Mouse (Mus musculus) yolk sac, embryonic 10.5 days (tissue): ENCODE results near the gene Prtg.

ENCODE experiments used
- DNase-seq: peaks from one replicate; pipeline ENCODE4 v3.0.0-alpha.2; 2017; ENCODE audit warnings: low spot score

The Prtg gene

DNA sequence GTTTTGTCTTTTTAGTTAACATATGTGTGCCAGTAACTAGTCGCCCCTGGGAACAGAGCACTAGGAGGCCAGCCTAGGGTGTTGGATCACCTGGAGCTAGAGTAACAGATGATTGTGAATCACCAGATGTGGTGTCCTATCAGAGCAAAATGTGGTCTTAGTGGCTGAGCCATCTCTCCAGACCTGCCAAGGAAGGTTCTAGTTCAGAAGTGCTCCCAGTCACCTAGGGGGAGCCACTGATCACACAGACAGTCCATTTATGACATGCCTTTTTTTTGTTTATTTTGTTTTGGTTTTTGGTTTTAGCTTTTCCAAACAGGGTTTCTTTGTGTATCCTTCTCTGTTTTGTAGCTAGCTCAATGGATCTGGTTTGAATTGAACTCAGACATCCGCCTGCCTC is 104.7 kb downstream of the Prtg start:
- DNase-seq = no peak

DNA sequence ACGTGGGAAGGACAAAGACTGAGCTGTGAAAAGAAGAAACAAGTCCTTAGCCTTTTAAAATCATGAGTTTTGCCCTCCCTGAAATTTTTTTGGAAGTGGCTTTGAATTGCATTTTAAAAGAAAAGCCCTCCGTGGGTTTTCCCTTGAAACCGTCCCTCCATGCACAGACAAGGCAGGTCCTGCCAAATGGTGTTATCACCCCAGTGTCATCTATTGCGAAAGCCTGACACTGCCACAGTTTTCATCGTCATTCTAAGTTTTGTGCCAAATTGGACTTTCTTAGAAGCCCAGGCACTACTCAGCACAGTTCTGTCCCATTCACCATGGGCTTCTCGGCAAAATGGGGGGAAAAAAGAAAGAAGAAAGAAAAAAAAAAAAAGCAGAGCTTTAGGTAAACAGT is 106.9 kb downstream of the Prtg start:
- DNase-seq = no peak

DNA sequence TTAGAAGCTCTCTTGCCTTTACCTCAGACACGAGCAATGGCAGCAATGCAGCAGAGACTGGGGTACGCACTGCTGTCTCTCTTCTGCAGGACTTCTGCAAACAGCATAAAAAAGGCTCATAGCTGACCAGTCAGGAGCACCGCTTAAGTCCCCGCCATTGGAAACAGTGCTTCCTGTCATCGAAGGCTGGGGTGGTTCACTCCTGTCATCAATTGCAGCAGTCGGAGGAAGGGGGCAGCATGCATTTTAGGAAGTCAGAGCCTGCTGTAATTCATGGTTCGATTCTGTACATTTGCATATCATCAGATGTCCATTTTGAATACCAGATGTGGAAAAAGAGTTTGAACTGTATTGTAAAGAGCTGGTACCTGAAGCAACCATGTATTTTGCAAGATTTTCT is 109.1 kb downstream of the Prtg start:
- no peak for DNase-seq

DNA sequence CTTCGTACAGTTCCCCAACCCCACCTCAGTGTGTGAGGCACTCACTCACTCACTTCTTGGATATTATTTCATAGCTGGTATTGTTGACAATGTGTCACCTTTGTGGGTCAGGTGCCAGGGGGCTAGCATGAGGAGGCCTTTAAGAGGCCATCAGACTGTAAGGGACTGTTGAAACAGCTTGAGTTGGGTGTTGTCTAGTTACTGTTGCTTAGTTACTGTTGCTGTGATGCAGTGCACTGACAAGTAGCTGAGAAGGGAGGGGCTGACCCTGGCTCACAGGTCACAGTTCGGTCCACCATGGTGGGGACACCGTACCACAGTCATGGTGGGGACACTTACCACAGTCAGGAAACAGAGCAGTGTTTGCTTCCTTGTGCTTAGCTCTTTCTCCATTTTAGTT is 116.4 kb downstream of the Prtg start:
- no peak for DNase-seq

DNA sequence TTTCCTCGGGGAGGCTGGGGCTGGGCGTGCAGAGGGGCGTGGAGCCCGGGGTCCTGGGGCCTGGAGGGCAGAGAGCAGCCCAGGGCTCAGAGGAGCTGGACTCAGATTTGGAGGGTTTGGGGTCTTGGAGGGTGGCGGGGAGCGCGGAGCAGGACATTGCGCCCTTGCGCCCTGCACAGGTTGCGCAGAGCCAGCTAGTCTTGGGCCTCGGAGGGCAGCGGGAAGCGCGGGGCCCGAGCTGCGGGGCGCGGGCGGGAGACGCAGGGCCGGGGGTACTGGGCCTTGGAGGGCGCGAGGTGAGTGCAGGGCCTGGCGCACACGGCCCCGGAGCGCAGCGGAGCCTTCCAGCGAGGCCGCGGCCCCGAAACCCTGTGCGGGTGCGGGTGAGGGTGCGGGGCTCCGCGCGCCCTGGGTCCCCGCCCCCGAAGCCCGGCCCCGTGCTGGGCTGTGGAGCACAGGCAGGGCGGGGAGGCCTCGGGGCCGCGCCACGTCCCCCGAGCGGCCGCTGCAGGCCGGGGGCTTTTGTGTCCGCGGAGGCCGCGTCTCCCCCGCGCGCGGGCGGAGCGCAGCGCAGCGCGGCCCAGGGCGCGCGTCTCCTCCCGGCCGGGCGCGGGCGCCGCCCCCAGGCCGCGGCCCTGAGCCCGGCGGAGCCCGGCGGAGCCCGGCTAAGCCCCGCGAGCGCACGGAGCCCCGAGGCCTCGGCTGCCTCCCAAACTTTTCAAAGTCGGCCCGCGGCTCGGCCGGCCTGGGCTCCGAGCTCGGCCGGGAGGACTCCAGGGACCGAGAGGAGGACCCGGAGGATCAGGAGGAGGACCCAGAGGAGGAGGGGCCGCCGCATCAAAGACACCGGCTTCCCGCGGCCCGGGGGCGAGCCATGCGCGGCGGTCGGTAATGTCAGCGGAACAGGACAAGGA is 118.6 kb downstream of the Prtg start, which contains the start of gene Pygo1:
TSS of gene Pygo1 (plus strand) at position 625 of the 914 bp plus-strand sequence.
- DNase-seq = peak; percentile 63

DNA sequence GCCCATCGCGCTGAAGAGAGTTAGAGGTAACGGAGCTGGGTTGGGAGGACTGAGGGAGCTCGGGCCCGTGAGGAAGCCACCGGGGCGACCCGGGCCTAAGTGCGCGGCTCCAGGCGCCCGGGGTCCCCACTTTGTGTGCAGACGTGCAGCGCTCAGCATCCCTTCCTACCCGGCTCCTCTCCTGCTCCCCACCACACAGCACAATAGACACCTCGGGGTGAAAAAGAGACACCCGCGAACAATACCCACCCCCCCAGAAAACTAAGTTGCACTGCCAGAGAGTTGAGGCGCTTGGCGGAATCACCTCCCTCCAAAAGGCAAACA is 119.2 kb downstream of the Prtg start:
- no peak for DNase-seq

DNA sequence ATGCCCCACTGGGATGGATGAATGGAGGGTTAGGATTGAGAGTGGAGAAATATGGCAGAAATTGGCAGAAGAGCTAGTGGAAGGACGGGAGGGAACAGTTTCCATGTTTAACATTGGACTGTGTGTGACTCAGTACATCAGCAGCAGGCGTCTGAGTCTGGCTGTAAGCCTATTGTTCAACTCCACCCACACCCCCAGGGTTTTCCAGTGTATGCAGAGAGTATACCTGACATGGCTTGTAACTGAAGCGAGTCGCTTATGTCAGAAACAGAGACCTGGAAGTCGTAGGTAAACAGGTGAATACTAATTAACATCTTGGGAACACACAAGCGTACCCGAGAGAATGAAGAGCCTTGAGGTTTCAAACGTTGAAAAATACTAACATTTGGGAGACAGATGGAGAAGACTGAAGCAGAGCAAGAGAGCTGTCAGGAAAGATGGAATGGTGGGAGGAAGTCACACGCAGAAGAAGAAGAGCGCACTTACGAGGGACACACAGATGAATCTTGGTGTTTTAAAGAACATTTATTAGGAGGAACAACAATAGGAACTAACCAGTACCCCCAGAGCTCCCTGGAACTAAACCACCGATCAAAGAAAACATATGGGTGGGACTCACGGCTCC is 124.6 kb downstream of the Prtg start:
- no peak for DNase-seq

DNA sequence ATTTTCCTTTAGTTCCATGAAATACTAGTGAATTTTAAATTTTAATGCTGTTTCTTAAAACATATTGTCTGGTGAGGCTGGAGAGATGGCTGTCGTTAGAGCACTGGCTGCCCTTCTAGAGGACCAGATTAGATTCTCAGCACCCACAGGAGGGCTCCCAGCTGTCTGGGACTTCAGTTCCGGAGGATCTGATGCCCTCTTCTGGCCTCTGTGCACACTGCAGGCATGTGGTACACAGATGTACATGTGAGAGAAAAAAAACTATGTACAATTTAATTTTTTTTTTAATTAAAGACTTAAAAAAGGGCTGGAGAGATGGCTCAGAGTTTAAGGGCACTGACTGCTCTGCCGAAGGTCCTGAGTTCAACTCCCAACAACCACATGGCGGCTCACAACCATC is 128.6 kb downstream of the Prtg start:
- DNase-seq = no peak

DNA sequence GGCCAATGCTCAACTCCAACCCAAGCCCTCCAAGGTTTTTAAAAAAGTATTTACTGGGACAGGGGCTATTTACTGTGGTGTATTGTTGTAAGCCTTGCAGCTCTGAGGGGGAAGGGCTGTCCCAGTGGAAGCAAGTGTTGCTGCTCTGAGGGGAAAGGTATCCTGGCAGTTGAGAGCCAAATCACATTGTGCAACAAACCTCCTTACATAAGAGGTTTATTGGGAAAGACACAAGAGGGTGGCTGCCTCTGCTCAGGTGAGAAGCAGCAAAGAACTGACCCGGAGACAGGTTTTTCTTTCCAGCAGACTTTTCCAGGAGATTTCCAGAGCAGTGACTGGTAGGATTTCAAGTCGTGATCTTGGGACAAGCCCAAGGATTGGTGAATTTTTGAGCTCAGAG is 129.6 kb downstream of the Prtg start:
- no peak for DNase-seq

DNA sequence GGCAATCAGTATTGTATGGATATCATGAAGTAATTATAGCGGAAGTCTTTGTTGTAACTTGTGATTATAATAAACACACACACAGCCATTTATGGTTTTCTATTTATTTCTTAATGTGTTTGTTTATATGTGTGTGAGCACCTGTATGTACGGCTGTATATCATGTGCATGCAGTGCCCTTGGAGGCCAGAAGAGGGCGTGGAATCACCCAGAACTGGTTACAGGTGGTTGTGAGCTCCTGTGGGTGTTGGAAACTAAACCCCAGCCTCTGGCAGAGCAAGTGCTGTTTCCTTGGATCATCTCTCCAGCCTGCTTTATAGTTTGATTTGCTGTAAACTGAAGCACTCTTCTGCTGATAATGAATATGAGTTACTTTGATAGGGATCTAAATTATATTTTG is 136.8 kb downstream of the Prtg start:
- DNase-seq = no peak

DNA sequence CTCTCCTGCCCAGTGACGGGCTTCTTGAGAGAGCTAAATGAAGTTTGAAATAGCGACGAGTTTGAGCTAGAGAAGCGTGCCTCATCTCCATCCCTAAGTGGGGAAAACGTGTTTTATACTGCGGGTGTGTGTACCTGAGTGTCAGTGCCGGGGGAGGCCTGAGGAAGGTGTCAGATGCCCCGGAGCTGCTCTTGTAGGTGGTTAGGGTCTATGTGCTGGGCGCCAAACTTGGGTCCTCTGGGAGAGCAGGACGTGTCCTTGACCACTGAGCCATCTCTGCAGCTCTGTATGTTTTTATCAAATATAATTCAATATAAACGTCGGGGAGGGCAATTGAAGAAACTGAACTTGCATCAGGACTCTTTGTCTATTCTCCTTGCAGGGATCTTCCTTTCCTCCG is 137.6 kb downstream of the Prtg start:
- DNase-seq = no peak

DNA sequence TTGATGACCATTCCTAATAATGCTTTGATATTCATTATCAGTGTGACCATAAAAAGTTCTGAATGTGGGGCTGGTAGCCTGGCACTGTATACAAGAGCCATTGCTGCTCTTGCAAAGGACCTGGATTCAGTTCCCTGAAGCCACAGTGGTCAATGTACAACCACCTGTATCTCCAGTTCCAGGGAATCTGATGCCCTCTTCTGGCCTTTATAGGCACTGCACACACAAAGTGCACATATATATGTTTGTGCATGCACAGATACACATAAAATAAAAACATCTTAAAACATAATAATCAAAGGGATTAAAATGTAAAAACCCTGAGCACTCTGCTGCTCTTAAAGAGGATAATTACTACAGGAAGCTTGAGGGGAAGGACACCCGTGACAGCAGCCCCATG is 140.3 kb downstream of the Prtg start:
- DNase-seq = no peak

DNA sequence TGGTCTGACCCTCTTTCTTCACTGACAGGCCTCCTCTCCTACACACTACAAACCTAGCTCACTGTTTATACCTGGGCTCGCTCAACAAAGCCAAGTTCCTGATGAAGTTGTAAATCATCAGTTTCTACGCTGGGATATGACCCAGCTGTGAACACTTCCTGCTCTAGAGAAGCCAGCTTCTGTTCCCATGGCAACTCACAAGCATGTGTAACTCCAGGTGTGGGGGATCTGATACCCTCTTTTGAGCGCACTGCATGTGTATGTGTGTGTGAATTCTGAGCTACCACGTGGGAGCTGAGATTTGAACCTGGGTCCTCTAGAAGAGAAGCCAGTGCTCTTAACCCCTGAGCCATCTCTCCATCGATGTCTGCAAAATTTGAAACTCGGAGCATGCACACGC is 142.9 kb downstream of the Prtg start:
- DNase-seq = no peak

DNA sequence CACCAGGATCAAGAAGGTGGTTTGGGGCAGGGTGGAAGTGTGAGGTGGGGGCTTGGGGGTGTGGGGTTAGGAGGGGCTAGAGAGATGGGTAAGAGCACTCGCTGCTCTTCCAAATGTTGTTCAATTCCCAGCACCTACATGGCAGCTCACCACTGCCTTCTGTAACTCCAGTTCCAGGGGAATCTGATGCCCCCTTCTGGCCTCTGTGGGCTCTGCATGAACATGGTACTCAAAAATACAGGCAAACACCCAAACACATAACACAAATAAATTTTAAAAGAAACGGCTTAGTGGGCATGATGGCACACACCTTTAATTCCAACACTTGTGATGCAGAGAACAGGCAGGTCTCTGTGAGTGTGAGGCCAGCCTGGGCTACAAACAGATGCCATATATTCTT is 148.1 kb downstream of the Prtg start:
- DNase-seq = no peak

DNA sequence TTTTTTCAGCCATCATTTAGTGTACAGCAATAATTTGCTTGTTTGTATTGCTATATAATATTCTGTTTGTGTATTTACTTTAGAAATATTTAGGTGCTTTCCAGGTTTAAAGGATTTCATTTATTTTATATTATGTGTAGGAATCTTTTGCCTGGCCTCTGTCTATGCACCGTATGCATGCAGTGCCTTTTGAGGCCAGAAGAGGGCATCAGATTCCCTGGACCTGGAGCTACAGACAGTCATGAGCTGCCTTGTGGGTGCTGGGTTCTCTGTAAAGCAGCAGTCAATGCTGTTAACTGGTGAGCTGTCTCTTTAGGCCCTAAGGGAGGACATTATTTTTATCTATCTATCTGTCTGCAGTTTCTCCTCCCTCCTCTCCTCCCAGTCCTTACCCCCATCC is 148.9 kb downstream of the Prtg start:
- DNase-seq = no peak

DNA sequence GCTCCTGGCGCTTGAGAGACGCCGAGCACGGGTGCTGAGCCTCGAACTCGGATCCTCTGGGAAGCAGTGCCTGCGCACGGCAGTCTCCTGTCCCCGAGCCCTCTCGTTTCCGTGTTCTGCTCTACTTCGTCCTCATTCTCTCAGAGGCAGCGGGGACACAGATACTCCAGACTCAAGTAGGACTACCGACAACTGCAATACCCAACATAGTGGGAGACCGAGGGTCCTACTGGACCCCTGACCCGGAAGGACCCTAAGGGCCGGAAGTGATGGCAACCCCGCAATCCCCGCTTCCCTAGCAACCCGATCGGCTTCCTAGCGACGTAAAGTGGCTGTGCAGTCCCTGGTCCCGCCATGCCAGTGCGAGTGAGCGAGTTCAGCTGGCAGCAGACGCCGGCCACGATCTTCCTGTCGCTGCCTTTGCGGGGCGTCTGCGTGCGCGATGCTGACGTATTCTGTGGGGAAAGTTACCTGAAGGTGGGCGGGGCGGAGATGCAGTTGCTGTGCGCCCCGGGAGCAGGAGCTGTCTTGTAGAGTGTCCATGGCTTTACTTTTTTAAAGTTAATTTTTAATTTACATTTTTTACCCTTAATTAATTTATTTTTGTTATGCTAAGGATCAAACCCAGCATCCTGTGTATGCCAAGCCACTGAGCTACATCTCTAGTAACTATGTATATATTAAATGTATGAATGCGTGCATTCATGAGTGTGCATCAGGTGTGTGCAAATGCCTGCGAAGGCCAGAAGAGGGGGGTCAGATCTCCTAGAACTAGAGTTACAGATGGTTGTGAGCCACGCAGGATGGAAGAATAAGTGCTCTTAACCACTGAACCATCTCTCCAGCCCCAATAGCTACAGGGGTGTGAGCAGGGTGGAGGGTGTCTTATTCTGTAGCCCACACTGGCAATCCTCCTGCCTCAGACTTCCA is 152.1 kb downstream of the Prtg start, which contains the start of the genes Dyx1c1 and Gm44503:
TSS of gene Dyx1c1 (plus strand) at position 265 of the 930 bp plus-strand sequence.
TSS of gene Gm44503 (plus strand) at position 332 of the 930 bp plus-strand sequence.
- DNase-seq = peak; percentile 87

DNA sequence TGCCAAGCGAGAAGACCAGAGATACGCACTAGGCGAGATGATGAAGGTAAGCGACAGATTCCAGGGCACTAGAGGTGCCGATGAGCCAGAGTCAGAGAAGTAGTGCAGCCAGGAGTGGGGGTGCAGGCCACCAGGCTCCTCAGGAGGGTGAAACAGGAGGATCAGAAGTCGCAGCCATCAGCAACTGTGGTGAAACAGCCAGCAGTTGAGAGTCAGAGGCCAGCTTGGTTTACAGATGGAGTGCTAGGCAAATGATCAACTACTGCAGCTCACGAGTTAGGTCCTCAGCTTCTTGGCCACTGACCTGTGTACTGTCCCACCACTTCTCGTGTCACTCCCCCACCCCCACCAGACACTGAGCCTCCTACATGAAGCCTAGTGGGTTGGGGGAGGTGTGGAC is 154.7 kb downstream of the Prtg start:
- peak; percentile 79 for DNase-seq

DNA sequence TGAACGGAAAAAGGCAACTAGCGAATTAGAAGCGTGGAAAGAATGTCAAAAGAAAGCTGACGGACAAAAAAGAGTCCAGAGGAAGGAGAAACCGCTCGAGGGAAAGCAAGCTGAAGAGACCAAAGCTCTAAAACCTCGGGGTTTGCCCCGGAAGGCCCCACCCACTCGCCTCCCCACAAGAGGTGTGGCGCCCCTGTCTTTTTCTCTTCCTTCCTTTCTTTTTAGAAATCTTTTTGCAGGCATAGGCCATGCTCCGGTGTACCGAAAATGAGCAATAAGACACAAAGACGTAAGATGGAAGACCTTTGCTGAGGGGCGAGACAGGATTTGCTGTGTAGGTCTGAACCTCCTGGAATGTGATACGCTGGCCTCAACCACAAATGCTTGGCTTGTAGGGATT is 155.3 kb downstream of the Prtg start:
- peak; percentile 34 for DNase-seq
